Mouse (Mus musculus) heart, embryonic 11.5 days (tissue): ENCODE results near the gene Tlx3. TPM values are rescaled to one million over a fixed set of nuclear protein-coding genes. Genes with fewer than 3 reads are reported as not detected.

Source experiments
- ATAC-seq: fragments of 200-750 bp; cut with Nextera tagmentation; replicated peaks from 2 replicates; pipeline ENCODE4 v1.8.0; 2017; ENCODE audit warnings: moderate library complexity; ENCODE audit not compliant: insufficient number of reproducible peaks, low FRiP score, low TSS enrichment
- H3K27ac ChIP-seq: fragments of 300-500 bp; sonication (generic); 2 replicates; pipeline ENCODE4 v1.5.1; 2014; ENCODE audit warnings: mild to moderate bottlenecking, low read depth, low read length
- H3K27me3 ChIP-seq: fragments of 300-500 bp; sonication (generic); 2 replicates; pipeline ENCODE4 v1.6.1; 2014; ENCODE audit warnings: mild to moderate bottlenecking, low read length, mixed read lengths; ENCODE audit not compliant: control insufficient read depth, insufficient read depth
- H3K36me3 ChIP-seq: fragments of 300-500 bp; sonication (generic); 2 replicates; pipeline ENCODE4 v1.6.1; 2014; ENCODE audit warnings: mild to moderate bottlenecking, low read length, moderate library complexity, mixed read lengths; ENCODE audit not compliant: control insufficient read depth, insufficient read depth
- H3K4me1 ChIP-seq: fragments of 300-500 bp; sonication (generic); 2 replicates; pipeline ENCODE4 v1.6.1; 2014; ENCODE audit warnings: low read length; ENCODE audit not compliant: control insufficient read depth, insufficient read depth
- H3K4me2 ChIP-seq: fragments of 300-500 bp; sonication (generic); 2 replicates; pipeline ENCODE4 v1.6.1; 2014; ENCODE audit warnings: mild to moderate bottlenecking, moderate library complexity
- H3K4me3 ChIP-seq: fragments of 300-500 bp; sonication (generic); 2 replicates; pipeline ENCODE4 v1.5.1; 2014; ENCODE audit warnings: low read depth, low read length
- H3K9ac ChIP-seq: fragments of 300-500 bp; sonication (generic); 2 replicates; pipeline ENCODE4 v1.6.1; 2014; ENCODE audit warnings: mild to moderate bottlenecking, low read depth, low read length, moderate library complexity
- H3K9me3 ChIP-seq: fragments of 300-500 bp; sonication (generic); replicated peaks from 2 replicates; pipeline ENCODE4 v1.6.1; 2016; ENCODE audit warnings: low read length; ENCODE audit not compliant: control insufficient read depth
- whole genome bisulfite sequencing: fragments of 180-500 bp; shearing (Covaris S2); extraction: QIAGEN DNeasy Blood & Tissue Kit; methylation state at CpG from one replicate; pipeline ENCODE4 v1.1.7; 2014; ENCODE audit not compliant: insufficient replicate concordance; 5-methylcytosine and 5-hydroxymethylcytosine counted together
- polyA plus RNA-seq: library from polyadenylated mRNA; unstranded; fragments of >200 nt; fragmentation: Nextera tagmentation; extraction: Ambion mirVana; gene quantifications from 2 replicates; pipeline ENCODE4 v1.2.1, GENCODE M21; 2014

The Tlx3 gene
- polyA plus RNA-seq, 1 experiment from 2014 or later, result not detected

GRCm38 (mm10) chr11:33199906-33200763 lies 3.3 kb downstream of the Tlx3 start:
- no peak for ATAC-seq
- peaks cover 3% of the 10 kb centered on the region; the same call in 1 of the 2 replicates for H3K9me3 ChIP-seq
- peaks cover 20% of the 10 kb centered on the region for H3K4me1 ChIP-seq
- no peak overlapping the region for H3K27ac ChIP-seq
- 1% methylated on average over 45 of the region's 45 CpGs for WGBS
- H3K4me2 ChIP-seq, result peak overlapping the region; percentile 61
- no peak overlapping the region for H3K9ac ChIP-seq
- H3K27me3 ChIP-seq, result peaks cover 94% of the 10 kb centered on the region
- no peaks in the 10 kb centered on the region for H3K36me3 ChIP-seq
- peak overlapping the region; percentile 30 for H3K4me3 ChIP-seq

- no peaks in the 10 kb centered on the region for H3K36me3 ChIP-seq
- H3K27me3 ChIP-seq, result peaks cover 88% of the 10 kb centered on the region
- H3K9me3 ChIP-seq, result peaks cover 3% of the 10 kb centered on the region; the same call in 1 of the 2 replicates
- H3K27ac ChIP-seq, result no peak overlapping the region
- WGBS, result 2% methylated on average over 15 of the region's 15 CpGs
- H3K4me3 ChIP-seq, result no peak overlapping the region
- H3K4me2 ChIP-seq, result no peak overlapping the region
- no peak overlapping the region for H3K9ac ChIP-seq
- H3K4me1 ChIP-seq, result peaks cover 20% of the 10 kb centered on the region
- no peak for ATAC-seq
Observed at GRCm38 (mm10) chr11:33199117-33199514, 4.3 kb downstream of the Tlx3 start.

- Histone ChIP-seq H3K9ac (no peak overlapping the region), H3K27ac (no peak overlapping the region), H3K4me3 (no peak overlapping the region), H3K4me1 (peaks cover 20% of the 10 kb centered on the region), H3K4me2 (no peak overlapping the region), H3K36me3 (no peaks in the 10 kb centered on the region), H3K27me3 (peaks cover 89% of the 10 kb centered on the region), H3K9me3 (peaks cover 3% of the 10 kb centered on the region; the same call in 1 of the 2 replicates)
- WGBS, result 20% methylated on average over 22 of the region's 22 CpGs
- no peak for ATAC-seq
Observed at GRCm38 (mm10) chr11:33198351-33199116, 4.9 kb downstream of the Tlx3 start.

- Histone ChIP-seq H3K4me2 (no peak overlapping the region), H3K4me3 (no peak overlapping the region), H3K36me3 (no peaks in the 10 kb centered on the region), H3K27me3 (peaks cover 88% of the 10 kb centered on the region), H3K27ac (no peak overlapping the region), H3K9me3 (peaks cover 3% of the 10 kb centered on the region; the same call in 1 of the 2 replicates), H3K4me1 (peaks cover 12% of the 10 kb centered on the region), H3K9ac (no peak overlapping the region)
- no peak for ATAC-seq
- WGBS, result 19% methylated on average over 15 of the region's 15 CpGs
Observed at GRCm38 (mm10) chr11:33197673-33198072, 5.7 kb downstream of the Tlx3 start.

- ATAC-seq, result no peak
- Histone ChIP-seq H3K36me3 (no peaks in the 10 kb centered on the region), H3K4me2 (no peak overlapping the region), H3K27ac (no peak overlapping the region), H3K9me3 (peaks cover 3% of the 10 kb centered on the region; the same call in 1 of the 2 replicates), H3K27me3 (peaks cover 83% of the 10 kb centered on the region), H3K9ac (no peak overlapping the region), H3K4me3 (no peak overlapping the region), H3K4me1 (peaks cover 10% of the 10 kb centered on the region)
- WGBS, result 27% methylated on average over 13 of the region's 13 CpGs
Observed at GRCm38 (mm10) chr11:33197133-33197514, 6.3 kb downstream of the Tlx3 start.

- H3K27ac ChIP-seq, result no peak overlapping the region
- H3K4me3 ChIP-seq, result no peak overlapping the region
- H3K9ac ChIP-seq, result no peak overlapping the region
- no peak for ATAC-seq
- H3K9me3 ChIP-seq, result peaks cover 3% of the 10 kb centered on the region; the same call in 1 of the 2 replicates
- 8% methylated on average over 24 of the region's 24 CpGs for WGBS
- H3K4me2 ChIP-seq, result no peak overlapping the region
- peaks cover 82% of the 10 kb centered on the region for H3K27me3 ChIP-seq
- peaks cover 10% of the 10 kb centered on the region for H3K4me1 ChIP-seq
- no peaks in the 10 kb centered on the region for H3K36me3 ChIP-seq
Observed at GRCm38 (mm10) chr11:33196447-33197132, 6.8 kb downstream of the Tlx3 start.

- Histone ChIP-seq H3K9me3 (peaks cover 3% of the 10 kb centered on the region; the same call in 1 of the 2 replicates), H3K27me3 (peaks cover 79% of the 10 kb centered on the region), H3K9ac (no peak overlapping the region), H3K4me2 (no peak overlapping the region), H3K36me3 (no peaks in the 10 kb centered on the region), H3K4me1 (peaks cover 2% of the 10 kb centered on the region), H3K4me3 (no peak overlapping the region), H3K27ac (no peak overlapping the region)
- WGBS, result 5% methylated on average over 25 of the region's 25 CpGs
- no peak for ATAC-seq
Observed at GRCm38 (mm10) chr11:33195531-33196446, 7.6 kb downstream of the Tlx3 start.
